12 mouse cellular contexts compared by ENCODE assay signal in genomic region chr2:93135324-93135723, GRCm38 (mm10). TPM values are rescaled to one million over a fixed set of nuclear protein-coding genes. Genes with fewer than 3 reads are reported as not detected.
DNase-seq lines count a peak whose midpoint lies in the region; ATAC-seq lines count a peak whose summit lies in the region.
"Had no signal": no experiment of that assay in that cellular context is flagged by ENCODE, and none has a peak within 500 bp of the region (broad histone marks: within the 10 kb centered on the region; RNA-seq: fewer than 3 reads in every experiment).

No protein-coding gene starts in this region.

- ATAC-seq in embryonic facial prominence, embryonic 14.5 days (ENCODE audit: low read depth) = no peak
- ATAC-seq in heart, embryonic 14.5 days (ENCODE audit: insufficient number of reproducible peaks, insufficient read depth, low FRiP score, low read depth) = peak; percentile 64; the same call in 1 of the 2 replicates
- ATAC-seq: forebrain, embryonic 15.5 days had no signal

- no peaks in the 10 kb centered on the region for H3K9me3 ChIP-seq in embryonic facial prominence, embryonic 14.5 days (ENCODE audit: control insufficient read depth, low read length)
- H3K9me3 ChIP-seq in embryonic facial prominence, embryonic 10.5 days = no peaks in the 10 kb centered on the region
- no peaks in the 10 kb centered on the region for H3K9me3 ChIP-seq in heart, embryonic 14.5 days (ENCODE audit: control insufficient read depth, low read length)
- H3K9me3 ChIP-seq: forebrain, embryonic 15.5 days; hindbrain, embryonic 12.5 days; liver, embryonic 15.5 days had no signal

- no peak overlapping the region for H3K9ac ChIP-seq in embryonic facial prominence, embryonic 14.5 days (ENCODE audit: low read depth, low read length)
- no peak overlapping the region for H3K9ac ChIP-seq in heart, embryonic 14.5 days (ENCODE audit: low read length)
- H3K9ac ChIP-seq: forebrain, embryonic 15.5 days; hindbrain, embryonic 12.5 days; liver, embryonic 15.5 days had no signal

- H3K36me3 ChIP-seq in embryonic facial prominence, embryonic 14.5 days (ENCODE audit: control insufficient read depth, insufficient read depth, low read length) = no peaks in the 10 kb centered on the region
- H3K36me3 ChIP-seq in embryonic facial prominence, embryonic 10.5 days (replicated peaks) = no peaks in the 10 kb centered on the region
- H3K36me3 ChIP-seq in heart, embryonic 14.5 days (ENCODE audit: control insufficient read depth, insufficient read depth, low read length) = no peaks in the 10 kb centered on the region
- H3K36me3 ChIP-seq: forebrain, embryonic 15.5 days; hindbrain, embryonic 12.5 days; liver, embryonic 15.5 days had no signal

- 53% methylated on average over 7 of the region's 7 CpGs for WGBS in embryonic facial prominence, embryonic 14.5 days
- 61% methylated on average over 7 of the region's 7 CpGs for WGBS in embryonic facial prominence, embryonic 10.5 days
- WGBS in heart, embryonic 14.5 days = 41% methylated on average over 7 of the region's 7 CpGs

- peaks cover 3% of the 10 kb centered on the region; the same call in 1 of the 2 replicates for H3K4me1 ChIP-seq in embryonic facial prominence, embryonic 14.5 days (ENCODE audit: control insufficient read depth, insufficient read depth, low read length)
- peaks cover 35% of the 10 kb centered on the region for H3K4me1 ChIP-seq in embryonic facial prominence, embryonic 10.5 days
- peaks cover 5 to 6% of the 10 kb centered on the region in 2 experiments for H3K4me1 ChIP-seq in heart, embryonic 14.5 days (ENCODE audit: control insufficient read depth in 2 of 2, insufficient read depth in 2 of 2, low read length in 2 of 2)
- H3K4me1 ChIP-seq: liver, embryonic 15.5 days had no signal

- no peaks in the 10 kb centered on the region for H3K27me3 ChIP-seq in embryonic facial prominence, embryonic 14.5 days (replicated peaks; ENCODE audit: control insufficient read depth, insufficient read depth, low read length)
- no peaks in the 10 kb centered on the region for H3K27me3 ChIP-seq in embryonic facial prominence, embryonic 10.5 days (replicated peaks; ENCODE audit: low read depth, poor library complexity, severe bottlenecking)
- H3K27me3 ChIP-seq in heart, embryonic 14.5 days (ENCODE audit: control insufficient read depth, insufficient read depth, low read length) = no peaks in the 10 kb centered on the region
- H3K27me3 ChIP-seq: forebrain, embryonic 15.5 days; hindbrain, embryonic 12.5 days; liver, embryonic 15.5 days had no signal

- H3K4me2 ChIP-seq in embryonic facial prominence, embryonic 14.5 days (ENCODE audit: low read depth, low read length) = no peak overlapping the region
- no peak overlapping the region for H3K4me2 ChIP-seq in heart, embryonic 14.5 days (ENCODE audit: low read length)
- H3K4me2 ChIP-seq: forebrain, embryonic 15.5 days; hindbrain, embryonic 12.5 days; liver, embryonic 15.5 days had no signal

- no peak overlapping the region for H3K4me3 ChIP-seq in embryonic facial prominence, embryonic 14.5 days (ENCODE audit: low read depth, low read length)
- no peak overlapping the region for H3K4me3 ChIP-seq in embryonic facial prominence, embryonic 10.5 days
- H3K4me3 ChIP-seq in heart, embryonic 14.5 days (ENCODE audit: control insufficient read depth in 1 of 2, insufficient read depth in 1 of 2, low read depth in 1 of 2, low read length in 2 of 2) = no peak overlapping the region
- H3K4me3 ChIP-seq: forebrain, embryonic 15.5 days; hindbrain, embryonic 12.5 days; liver, embryonic 15.5 days had no signal

- DNase-seq in embryonic facial prominence, embryonic 14.5 days (ENCODE audit: low spot score) = peak; percentile 41
- DNase-seq in embryonic facial prominence, embryonic 10.5 days (ENCODE audit: low spot score) = no peak
- peak; percentile 73 for DNase-seq in ES-CJ7 (ENCODE audit: low read depth, low spot score)
- peak; percentile 54 for DNase-seq in kidney, postnatal 10 days
- DNase-seq in spleen, postnatal 4 days (ENCODE audit: low spot score in 2 of 2) = no peak
- DNase-seq in thymus, postnatal 14 days = no peak
- DNase-seq in right cerebral cortex, adult 18-20 months = no peak
- DNase-seq: B cell, adult 2 months had no signal

- H3K27ac ChIP-seq in embryonic facial prominence, embryonic 14.5 days (replicated peaks; ENCODE audit: low read depth, low read length) = no peak overlapping the region; the same call in 1 of the 2 replicates
- H3K27ac ChIP-seq in embryonic facial prominence, embryonic 10.5 days (replicated peaks) = no peak overlapping the region
- peak overlapping the region; percentile 29 to 69; a peak in 3 of 4 replicates for H3K27ac ChIP-seq in heart, embryonic 14.5 days (replicated peaks in 1 of 2; ENCODE audit: control insufficient read depth in 1 of 2, insufficient read depth in 1 of 2, low read depth in 2 of 2, low read length in 2 of 2)
- H3K27ac ChIP-seq: forebrain, embryonic 15.5 days; hindbrain, embryonic 12.5 days; liver, embryonic 15.5 days had no signal

RNA-seq across cellular contexts. Expression of gene Trp53i11, which starts 52.0 kb away (rescaled TPM):
- 33.6 and 37.5 TPM in 2 replicates for polyA plus RNA-seq in embryonic facial prominence, embryonic 14.5 days (2014; fragmentation: Nextera tagmentation; extraction: Ambion mirVana)
- polyA plus RNA-seq in embryonic facial prominence, embryonic 10.5 days (2016; fragmentation: Nextera tagmentation; extraction: Ambion mirVana) = 72.5 and 95.2 TPM in 2 replicates
- 30.5 and 33.0 TPM in 2 replicates for polyA plus RNA-seq in heart, embryonic 14.5 days (2014; fragmentation: Nextera tagmentation; extraction: Ambion mirVana)

Comparison
In these comparisons a context has a peak if more than half of its experiments do, and no peak if none do; other contexts are left out.
1. DNase-seq: peak in embryonic facial prominence, embryonic 14.5 days (single experiment), ES-CJ7 (single experiment) and kidney, postnatal 10 days (single experiment); none in embryonic facial prominence, embryonic 10.5 days (single experiment), spleen, postnatal 4 days (0 of 2), thymus, postnatal 14 days (single experiment) and right cerebral cortex, adult 18-20 months (single experiment).
2. H3K27ac ChIP-seq: peak in heart, embryonic 14.5 days (2 of 2); none in embryonic facial prominence, embryonic 14.5 days (single experiment) and embryonic facial prominence, embryonic 10.5 days (single experiment).